Mouse (Mus musculus): ENCODE data around the gene Trappc1.
A peak's percentile ranks its signal among the peaks of the same experiment; 100 is the strongest.
"Not testable (repeated sequence)": the region's sequence is repeated elsewhere in the genome, so short reads cannot be mapped to it uniquely, and the experiment has no call there.

Gene Trappc1

DNA sequence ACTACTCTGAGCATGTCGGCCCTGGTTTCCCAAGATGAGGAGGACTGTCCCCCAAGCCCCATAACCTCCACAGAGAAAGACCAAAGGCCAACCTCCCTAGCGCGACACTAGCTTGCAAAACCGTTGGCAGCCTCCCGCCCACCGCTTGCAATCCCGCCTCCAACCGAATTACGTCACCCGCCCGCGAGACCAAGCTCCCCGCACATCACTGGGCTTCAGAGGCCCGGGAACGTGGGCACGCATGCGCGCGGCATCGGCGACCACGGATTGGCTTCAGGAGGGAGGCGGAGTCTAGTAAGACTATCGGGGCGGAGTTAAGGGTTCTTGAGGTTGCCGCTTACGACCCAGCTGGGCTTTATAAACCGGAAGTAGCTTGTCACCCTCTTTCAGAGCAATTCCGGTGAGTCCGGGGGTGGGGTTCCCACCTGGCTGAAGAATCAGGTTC lies at the start of gene Trappc1, which contains the start of gene Cntrob:
Gene Trappc1, plus strand, starts transcription at position 314 of the 445 bp plus-strand sequence.
Gene Cntrob, minus strand, starts transcription at position 109 of the 445 bp plus-strand sequence.
- DNase-seq (ENCODE audit: low spot score in 2 of 2): peak; percentile 96 to 99

GRCm38 (mm10) chr11:69275650-69276049 lies 48.1 kb upstream of the Trappc1 start:
- DNase-seq (ENCODE audit: low spot score in 2 of 2): no peak

GRCm38 (mm10) chr11:69276081-69276480 lies 47.7 kb upstream of the Trappc1 start:
- no peak for DNase-seq (ENCODE audit: low spot score in 2 of 2)

DNA sequence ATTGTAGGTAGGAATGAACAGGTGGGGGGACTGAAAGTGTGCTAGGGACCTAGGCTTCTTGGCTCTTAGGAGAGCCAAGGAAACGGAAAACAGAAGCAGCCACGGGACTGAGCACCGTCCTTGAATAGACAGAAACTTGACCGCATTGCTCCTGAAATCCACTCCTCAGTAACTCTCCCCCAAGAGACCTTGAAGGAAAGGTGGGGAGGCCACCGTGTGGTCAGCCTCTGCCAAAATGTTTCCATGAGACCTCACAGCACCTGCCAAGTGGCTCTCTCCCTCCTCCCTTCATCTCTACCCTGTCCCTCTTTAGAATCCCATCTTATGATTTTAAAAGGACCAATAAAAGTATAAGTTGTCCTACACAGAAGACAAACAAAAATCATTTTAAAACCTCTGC lies 46.5 kb upstream of the Trappc1 start:
- DNase-seq (ENCODE audit: low spot score in 2 of 2): no peak

DNA sequence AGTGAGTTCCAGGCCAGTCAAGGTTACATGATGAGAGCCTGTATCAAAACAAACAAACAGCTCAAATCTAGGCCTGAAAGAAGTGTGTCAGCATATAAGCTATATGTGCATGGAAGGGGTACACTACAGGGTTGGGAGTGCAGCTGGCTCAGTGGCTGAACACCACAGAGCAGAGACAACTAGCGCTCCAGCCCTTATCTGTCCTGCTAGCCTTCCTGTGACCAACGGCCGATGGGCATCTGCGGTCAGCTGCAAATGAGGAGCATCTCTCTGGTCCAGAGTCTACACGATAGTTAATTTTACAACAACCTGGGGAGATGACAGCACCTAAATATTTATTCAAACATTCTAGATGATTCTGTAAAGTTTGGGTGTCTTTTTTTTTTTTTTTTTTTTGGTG lies 32.7 kb upstream of the Trappc1 start:
- no peak for DNase-seq (ENCODE audit: low spot score in 2 of 2)

DNA sequence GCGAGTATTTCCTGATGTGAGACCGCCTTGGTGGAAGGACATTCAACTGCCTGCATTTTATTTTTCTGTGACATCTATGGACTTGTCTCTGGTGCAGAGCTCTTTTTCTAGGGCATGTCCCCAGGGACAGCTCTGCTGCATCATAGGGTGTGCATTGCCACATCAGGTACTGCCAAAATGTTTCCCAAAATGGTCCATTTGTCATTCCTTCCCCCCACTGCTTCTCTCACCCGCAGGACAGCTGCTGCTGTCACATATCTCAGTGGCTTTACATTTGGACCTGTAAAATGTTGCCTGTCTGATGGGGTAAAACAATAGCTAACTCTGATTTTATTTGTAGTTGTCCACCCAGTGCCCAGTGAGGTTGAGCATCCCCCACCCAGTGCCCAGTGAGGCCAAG lies 28.5 kb upstream of the Trappc1 start:
- DNase-seq (ENCODE audit: low spot score in 2 of 2): no peak

DNA sequence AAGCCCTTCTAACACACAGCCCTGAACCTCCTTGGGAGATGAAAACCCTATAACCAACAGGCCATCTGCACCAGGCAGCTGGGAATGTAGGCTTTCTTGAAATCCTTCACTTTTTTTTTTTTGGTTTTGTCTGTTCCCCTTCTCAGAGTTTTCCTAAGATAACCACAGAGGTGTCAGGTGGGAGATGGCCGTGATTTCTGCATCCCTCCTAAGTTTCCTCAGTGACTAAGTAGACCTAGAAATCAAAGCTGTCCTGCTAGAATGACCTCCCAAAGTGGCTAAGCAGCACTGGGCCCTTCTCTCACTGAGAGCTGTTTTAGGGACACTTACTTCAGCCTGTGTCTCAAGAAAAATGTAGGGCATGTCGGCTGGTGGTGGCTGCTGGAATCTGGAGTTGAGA lies 26.0 kb upstream of the Trappc1 start:
- DNase-seq (ENCODE audit: low spot score in 2 of 2): no peak

- no peak for DNase-seq (ENCODE audit: low spot score in 2 of 2)
Measured at GRCm38 (mm10) chr11:69298231-69298630, 25.5 kb upstream of the Trappc1 start.

DNA sequence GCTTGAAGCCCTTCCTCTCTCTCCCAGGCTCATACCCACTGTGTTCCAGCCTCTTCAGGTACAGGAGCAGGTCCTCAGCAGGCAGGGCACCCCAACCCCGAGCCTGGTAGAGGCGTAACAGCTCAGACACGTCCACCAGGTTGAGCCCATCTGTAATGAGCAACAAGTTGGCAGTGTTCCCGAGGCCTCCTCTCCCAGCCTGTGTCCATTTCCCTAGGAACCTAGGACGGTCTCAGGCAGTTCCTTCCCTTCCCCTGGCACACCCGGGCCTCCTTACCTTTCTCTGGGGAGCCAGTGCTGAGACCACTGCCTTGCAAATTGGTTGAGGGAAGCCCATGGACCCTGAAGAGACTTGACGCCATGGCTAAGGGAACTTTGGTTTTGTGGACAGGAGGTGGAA lies 21.0 kb upstream of the Trappc1 start:
- DNase-seq (ENCODE audit: low spot score in 2 of 2): no peak

GRCm38 (mm10) chr11:69305291-69305690 lies 18.5 kb upstream of the Trappc1 start:
- peak in 1 of 2 experiments; percentile 50 for DNase-seq (ENCODE audit: low spot score in 2 of 2)

- DNase-seq (ENCODE audit: low spot score in 2 of 2): no peak
Measured at GRCm38 (mm10) chr11:69306039-69306438, 17.7 kb upstream of the Trappc1 start.

GRCm38 (mm10) chr11:69311266-69311665 lies 12.5 kb upstream of the Trappc1 start:
- DNase-seq (ENCODE audit: low spot score in 2 of 2): no peak

DNA sequence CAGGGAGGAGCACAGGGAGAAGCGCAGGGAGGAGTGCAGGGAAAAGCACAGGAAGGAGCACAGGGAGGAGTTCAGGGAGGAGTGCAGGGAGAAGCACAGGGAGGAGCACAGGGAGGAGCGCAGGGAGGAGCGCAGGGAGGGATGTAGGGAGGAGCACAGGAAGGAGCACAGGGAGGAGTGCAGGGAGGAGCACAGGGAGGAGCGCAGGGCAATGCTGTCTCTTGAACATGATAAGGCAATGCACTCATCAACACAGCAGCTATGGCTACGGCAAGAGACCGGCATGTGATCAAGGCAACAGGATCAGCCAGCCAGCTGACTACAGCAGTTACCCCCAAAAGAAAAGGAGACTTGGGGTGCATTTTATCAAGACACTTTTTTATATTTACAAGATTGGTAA lies 7.4 kb upstream of the Trappc1 start:
- no peak for DNase-seq (ENCODE audit: low spot score in 2 of 2)

- DNase-seq (ENCODE audit: low spot score in 2 of 2): not testable (repeated sequence)
Measured at GRCm38 (mm10) chr11:69318000-69318399, 5.8 kb upstream of the Trappc1 start.

DNA sequence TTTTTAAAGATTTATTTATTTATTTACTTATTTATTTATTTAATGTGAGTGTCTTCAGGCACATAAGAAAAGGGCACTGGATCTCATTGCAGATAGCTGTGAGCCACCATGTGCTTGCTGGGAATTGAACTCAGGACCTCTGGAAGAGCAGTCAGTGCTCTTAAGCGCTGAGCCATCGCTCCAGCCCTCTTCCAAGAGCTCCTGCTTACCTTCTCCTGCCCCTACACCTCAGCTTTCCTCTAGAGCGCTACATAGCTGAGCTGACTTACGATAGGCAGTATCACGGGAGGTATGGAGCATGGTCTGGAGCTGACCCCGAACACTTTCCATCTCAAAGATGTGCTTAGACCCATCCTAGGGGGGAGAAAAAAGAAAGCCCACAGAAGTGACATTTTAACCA lies 2.2 kb upstream of the Trappc1 start:
- no peak for DNase-seq (ENCODE audit: low spot score in 2 of 2)

DNA sequence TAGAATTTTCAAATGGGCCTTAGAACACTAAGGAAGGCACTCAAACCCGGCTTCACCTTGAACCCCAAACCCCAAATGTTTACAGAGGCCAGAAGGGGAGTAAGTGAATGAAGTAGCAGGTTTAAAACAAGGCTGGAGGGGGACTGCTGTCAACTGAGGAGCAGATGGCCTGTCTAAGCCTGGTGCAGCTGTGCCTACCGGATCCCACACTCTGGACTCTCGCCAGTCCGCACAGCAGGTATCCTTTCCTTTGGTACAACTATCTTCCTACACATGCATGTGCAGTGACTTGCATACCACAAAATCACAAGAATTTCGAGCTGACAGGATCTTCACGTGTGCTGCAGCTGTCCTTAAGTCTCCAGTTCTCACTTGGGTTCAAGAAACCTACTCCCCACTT lies 1.8 kb upstream of the Trappc1 start:
- DNase-seq (ENCODE audit: low spot score in 2 of 2): no peak

GRCm38 (mm10) chr11:69322693-69323471 lies 898 bp upstream of the Trappc1 start:
- DNase-seq (ENCODE audit: low spot score in 2 of 2): peak; percentile 40 to 59

- no peak for DNase-seq (ENCODE audit: low spot score in 2 of 2)
Measured at GRCm38 (mm10) chr11:69324749-69325148, 969 bp downstream of the Trappc1 start.

DNA sequence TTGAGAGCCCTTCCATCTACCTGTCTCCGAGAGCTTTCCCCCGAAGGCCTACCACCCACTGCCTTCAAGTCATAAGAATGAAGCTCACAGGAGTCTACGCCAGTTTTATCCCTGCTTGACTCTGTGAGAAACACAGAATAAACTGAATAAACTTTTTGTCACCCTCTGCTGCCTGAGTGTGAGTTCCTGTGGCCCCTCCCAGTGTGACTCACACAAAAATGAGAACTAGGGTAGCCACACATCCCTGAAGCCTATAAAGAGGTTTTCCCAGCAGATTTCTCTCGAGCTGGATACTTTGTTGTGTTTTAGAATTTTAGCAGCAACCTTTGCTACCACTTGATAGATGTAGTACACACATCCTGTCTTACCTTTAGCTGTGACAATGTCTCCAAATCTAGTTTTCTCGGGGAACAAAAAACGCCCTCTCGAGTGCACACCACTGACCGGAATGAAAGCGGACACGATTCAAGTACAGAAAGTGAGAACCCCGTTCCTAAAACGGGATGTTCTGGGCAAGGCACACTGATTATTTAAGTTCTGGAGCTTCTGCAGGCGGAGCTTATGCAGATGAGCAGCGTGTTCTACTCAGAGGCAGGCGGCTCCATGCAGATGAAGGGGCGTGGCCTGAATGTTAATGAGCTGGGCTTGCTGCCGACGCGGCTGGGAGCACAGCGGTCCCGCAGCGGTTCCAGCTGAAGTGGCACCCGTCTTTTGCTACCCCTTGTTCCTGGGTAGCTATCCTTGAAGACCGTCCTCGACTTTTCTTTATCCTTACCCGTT lies 2.0 kb downstream of the Trappc1 start, which contains the start of gene Kcnab3:
Gene Kcnab3, plus strand, starts transcription at position 631 of the 780 bp plus-strand sequence.
- peak; percentile 75 to 94 for DNase-seq (ENCODE audit: low spot score in 2 of 2)

GRCm38 (mm10) chr11:69326408-69327156 lies 2.8 kb downstream of the Trappc1 start:
- DNase-seq (ENCODE audit: low spot score in 2 of 2): no peak

DNA sequence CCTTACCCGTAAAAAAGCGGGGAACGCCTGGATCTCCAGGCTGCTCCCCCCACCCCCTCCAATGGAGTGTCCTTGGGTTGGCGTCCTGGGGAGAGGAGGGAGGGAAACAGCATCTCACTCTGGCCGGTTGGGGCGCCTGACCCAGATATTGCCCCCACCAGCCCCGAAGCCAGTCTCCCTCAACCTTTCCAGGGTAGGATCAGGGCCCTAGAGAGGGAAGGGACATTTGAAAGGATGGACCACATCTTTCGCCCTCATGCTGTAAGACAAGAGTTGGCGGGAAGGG lies 3.3 kb downstream of the Trappc1 start:
- no peak for DNase-seq (ENCODE audit: low spot score in 2 of 2)

DNA sequence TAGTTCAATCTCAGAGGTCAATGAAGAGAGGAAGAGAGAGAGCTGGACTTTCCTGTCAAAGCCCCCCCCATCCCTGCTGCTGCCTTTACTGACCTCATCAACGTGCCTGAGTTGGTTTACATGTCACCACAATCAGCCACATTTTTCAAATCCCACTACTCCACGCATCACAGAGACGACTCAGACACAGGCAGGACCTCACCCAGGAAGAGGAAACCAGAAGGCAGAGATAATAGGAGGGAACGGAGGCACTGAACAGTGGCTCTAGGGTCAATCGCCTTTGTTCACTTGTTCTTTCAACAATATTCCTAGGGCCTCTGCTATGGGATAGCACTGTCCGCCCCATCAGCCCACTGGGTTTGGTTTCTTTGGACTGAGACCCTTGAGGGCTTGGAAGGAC lies 3.9 kb downstream of the Trappc1 start:
- no peak for DNase-seq (ENCODE audit: low spot score in 2 of 2)

Measured in spleen, postnatal 10 days (tissue).